Mouse (Mus musculus): Measurements from ENCODE around the gene Mus81. TPM values are rescaled to one million over a fixed set of nuclear protein-coding genes. Genes with fewer than 3 reads are reported as not detected.
A peak's percentile ranks its signal among the peaks of the same experiment; 100 is the strongest.

Mus81 gene
- polyA plus RNA-seq, 1 experiment from 2014 or later: 33.8 TPM

- H3K27me3 ChIP-seq: no peaks in the 10 kb centered on the region
- no peak overlapping the region for H3K4me3 ChIP-seq
- H3K27ac ChIP-seq: no peak overlapping the region
- no peak overlapping the region for H3K4me2 ChIP-seq
- 89% methylated on average over 18 of the region's 18 CpGs for WGBS
- H3K9ac ChIP-seq: no peak overlapping the region
- peaks cover 23% of the 10 kb centered on the region for H3K4me1 ChIP-seq (replicated peaks)
- H3K36me3 ChIP-seq: peaks cover 31% of the 10 kb centered on the region
- no peak for ATAC-seq (replicated peaks; ENCODE audit: insufficient number of reproducible peaks, insufficient read depth, low FRiP score, low read depth)
- H3K9me3 ChIP-seq (replicated peaks): no peaks in the 10 kb centered on the region
These were observed 10.4 kb downstream of the Mus81 start for GRCm38 (mm10) chr19:5477668-5478300.

- H3K4me2 ChIP-seq: no peak overlapping the region
- no peaks in the 10 kb centered on the region for H3K9me3 ChIP-seq (replicated peaks)
- peaks cover 24% of the 10 kb centered on the region for H3K36me3 ChIP-seq
- no peak overlapping the region for H3K4me3 ChIP-seq
- ATAC-seq (replicated peaks; ENCODE audit: insufficient number of reproducible peaks, insufficient read depth, low FRiP score, low read depth): no peak
- no peak overlapping the region for H3K9ac ChIP-seq
- no peak overlapping the region for H3K27ac ChIP-seq
- peaks cover 23% of the 10 kb centered on the region for H3K4me1 ChIP-seq (replicated peaks)
- 86% methylated on average over 10 of the region's 10 CpGs for WGBS
- H3K27me3 ChIP-seq: no peaks in the 10 kb centered on the region
These were observed 11.1 kb downstream of the Mus81 start for GRCm38 (mm10) chr19:5477004-5477667.

- 18% methylated on average over 13 of the region's 13 CpGs for WGBS
- ATAC-seq (replicated peaks; ENCODE audit: insufficient number of reproducible peaks, insufficient read depth, low FRiP score, low read depth): no peak
- peak overlapping the region; percentile 68 for H3K4me3 ChIP-seq
These were observed 13.0 kb downstream of the Mus81 start for GRCm38 (mm10) chr19:5475069-5475714.

GRCm38 (mm10) chr19:5474281-5475068 lies 13.7 kb downstream of the Mus81 start:
- H3K9me3 ChIP-seq (replicated peaks): no peaks in the 10 kb centered on the region
- H3K4me1 ChIP-seq (replicated peaks): peaks cover 23% of the 10 kb centered on the region
- H3K4me2 ChIP-seq: peak overlapping the region; percentile 90
- H3K27me3 ChIP-seq: no peaks in the 10 kb centered on the region
- ATAC-seq (replicated peaks; ENCODE audit: insufficient number of reproducible peaks, insufficient read depth, low FRiP score, low read depth): peak; percentile 47
- peak overlapping the region; percentile 68 for H3K4me3 ChIP-seq
- H3K36me3 ChIP-seq: peaks cover 9% of the 10 kb centered on the region; the same call in 1 of the 2 replicates
- H3K27ac ChIP-seq: peak overlapping the region; percentile 81
- WGBS: under 1% methylated on average over 47 of the region's 68 CpGs
- H3K9ac ChIP-seq: peak overlapping the region; percentile 73

More at GRCm38 (mm10) chr19:5475069-5475714, 13.0 kb downstream of the Mus81 start:
- no peaks in the 10 kb centered on the region for H3K27me3 ChIP-seq
- H3K9me3 ChIP-seq (replicated peaks): no peaks in the 10 kb centered on the region
- H3K9ac ChIP-seq: peak overlapping the region; percentile 73
- peak overlapping the region; percentile 81 for H3K27ac ChIP-seq
- peak overlapping the region; percentile 90 for H3K4me2 ChIP-seq
- H3K4me1 ChIP-seq (replicated peaks): peaks cover 23% of the 10 kb centered on the region
- peaks cover 14% of the 10 kb centered on the region for H3K36me3 ChIP-seq

GRCm38 (mm10) chr19:5473720-5474119 lies 14.5 kb downstream of the Mus81 start, which contains the start of gene Efemp2:
Gene Efemp2 (plus strand): TSS chr19:5473954.
- Histone ChIP-seq H3K9me3 (replicated peaks) (no peaks in the 10 kb centered on the region), H3K4me1 (replicated peaks) (peaks cover 23% of the 10 kb centered on the region), H3K27ac (peak within 1 kb of the TSS; percentile 81), H3K4me2 (peak within 1 kb of the TSS; percentile 90), H3K27me3 (no peaks in the 10 kb centered on the region), H3K9ac (peak within 1 kb of the TSS; percentile 73), H3K36me3 (0 out of 2 replicates have a peak, but pooled peaks cover 2% of the 10 kb centered on the region), H3K4me3 (peak within 1 kb of the TSS; percentile 68)
- WGBS: 3% methylated on average over 22 of the region's 22 CpGs
- peak; percentile 82 for ATAC-seq (replicated peaks; ENCODE audit: insufficient number of reproducible peaks, insufficient read depth, low FRiP score, low read depth)

GRCm38 (mm10) chr19:5472857-5473256 lies 15.3 kb downstream of the Mus81 start:
- H3K27me3 ChIP-seq: no peaks in the 10 kb centered on the region
- whole genome bisulfite sequencing: 70% methylated on average over 3 of the region's 3 CpGs
- H3K27ac ChIP-seq: no peak overlapping the region
- no peak overlapping the region for H3K4me3 ChIP-seq
- peaks cover 23% of the 10 kb centered on the region for H3K4me1 ChIP-seq (replicated peaks)
- no peaks in the 10 kb centered on the region for H3K36me3 ChIP-seq
- H3K9ac ChIP-seq: no peak overlapping the region
- no peak for ATAC-seq (replicated peaks; ENCODE audit: insufficient number of reproducible peaks, insufficient read depth, low FRiP score, low read depth)
- H3K4me2 ChIP-seq: no peak overlapping the region
- no peaks in the 10 kb centered on the region for H3K9me3 ChIP-seq (replicated peaks)

GRCm38 (mm10) chr19:5471846-5472245 lies 16.4 kb downstream of the Mus81 start:
- WGBS: 49% methylated on average over 5 of the region's 5 CpGs
- Histone ChIP-seq H3K4me3 (no peak overlapping the region), H3K4me1 (replicated peaks) (peaks cover 23% of the 10 kb centered on the region), H3K9me3 (replicated peaks) (no peaks in the 10 kb centered on the region), H3K27me3 (no peaks in the 10 kb centered on the region), H3K9ac (no peak overlapping the region), H3K27ac (no peak overlapping the region), H3K36me3 (peaks cover 9% of the 10 kb centered on the region; the same call in 1 of the 2 replicates), H3K4me2 (no peak overlapping the region)
- ATAC-seq (replicated peaks; ENCODE audit: insufficient number of reproducible peaks, insufficient read depth, low FRiP score, low read depth): no peak

GRCm38 (mm10) chr19:5468374-5468773 lies 19.8 kb downstream of the Mus81 start, which contains the start of gene Ctsw:
Gene Ctsw (minus strand): TSS chr19:5468507.
- WGBS: 52% methylated on average over 5 of the region's 5 CpGs
- H3K9ac ChIP-seq: 0 out of 2 replicates have a peak within 1 kb of the TSS, but pooled peaks have one; percentile 2

GRCm38 (mm10) chr19:5466916-5467500 lies 21.2 kb downstream of the Mus81 start:
- H3K36me3 ChIP-seq: peaks cover 41% of the 10 kb centered on the region
- no peak for ATAC-seq (replicated peaks; ENCODE audit: insufficient number of reproducible peaks, insufficient read depth, low FRiP score, low read depth)
- no peak overlapping the region for H3K27ac ChIP-seq
- H3K9me3 ChIP-seq (replicated peaks): no peaks in the 10 kb centered on the region
- peaks cover 13% of the 10 kb centered on the region for H3K4me1 ChIP-seq (replicated peaks)
- no peak overlapping the region for H3K9ac ChIP-seq
- no peak overlapping the region for H3K4me2 ChIP-seq
- no peaks in the 10 kb centered on the region for H3K27me3 ChIP-seq
- no peak overlapping the region for H3K4me3 ChIP-seq
- 85% methylated on average over 6 of the region's 6 CpGs for WGBS

More at GRCm38 (mm10) chr19:5468374-5468773, 19.8 kb downstream of the Mus81 start, which contains the start of gene Ctsw:
- H3K4me2 ChIP-seq: no peak within 1 kb of the TSS
- peaks cover 16% of the 10 kb centered on the region for H3K4me1 ChIP-seq (replicated peaks)
- no peak for ATAC-seq (replicated peaks; ENCODE audit: insufficient number of reproducible peaks, insufficient read depth, low FRiP score, low read depth)
- H3K4me3 ChIP-seq: no peak within 1 kb of the TSS
- no peaks in the 10 kb centered on the region for H3K9me3 ChIP-seq (replicated peaks)
- no peaks in the 10 kb centered on the region for H3K27me3 ChIP-seq
- H3K27ac ChIP-seq: no peak within 1 kb of the TSS
- H3K36me3 ChIP-seq: peaks cover 32% of the 10 kb centered on the region

GRCm38 (mm10) chr19:5465037-5465436 lies 23.2 kb downstream of the Mus81 start:
- WGBS: 94% methylated on average over 8 of the region's 8 CpGs
- H3K4me3 ChIP-seq: peak overlapping the region; percentile 36

More at GRCm38 (mm10) chr19:5465037-5465436, 23.2 kb downstream of the Mus81 start:
- no peaks in the 10 kb centered on the region for H3K9me3 ChIP-seq (replicated peaks)
- H3K27ac ChIP-seq: peak overlapping the region; percentile 82
- H3K27me3 ChIP-seq: no peaks in the 10 kb centered on the region
- H3K4me1 ChIP-seq (replicated peaks): peaks cover 26% of the 10 kb centered on the region
- no peak for ATAC-seq (replicated peaks; ENCODE audit: insufficient number of reproducible peaks, insufficient read depth, low FRiP score, low read depth)
- peak overlapping the region; percentile 54 for H3K4me2 ChIP-seq
- 0 out of 2 replicates have a peak overlapping the region, but pooled peaks have one; percentile 26 for H3K9ac ChIP-seq
- peaks cover 41% of the 10 kb centered on the region for H3K36me3 ChIP-seq
